Mouse (Mus musculus): ENCODE results near the gene Edn1. TPM values are rescaled to one million over a fixed set of nuclear protein-coding genes. Genes with fewer than 3 reads are reported as not detected.

The Edn1 gene
- polyA plus RNA-seq, 1 experiment from 2014 or later: 152 TPM

DNA sequence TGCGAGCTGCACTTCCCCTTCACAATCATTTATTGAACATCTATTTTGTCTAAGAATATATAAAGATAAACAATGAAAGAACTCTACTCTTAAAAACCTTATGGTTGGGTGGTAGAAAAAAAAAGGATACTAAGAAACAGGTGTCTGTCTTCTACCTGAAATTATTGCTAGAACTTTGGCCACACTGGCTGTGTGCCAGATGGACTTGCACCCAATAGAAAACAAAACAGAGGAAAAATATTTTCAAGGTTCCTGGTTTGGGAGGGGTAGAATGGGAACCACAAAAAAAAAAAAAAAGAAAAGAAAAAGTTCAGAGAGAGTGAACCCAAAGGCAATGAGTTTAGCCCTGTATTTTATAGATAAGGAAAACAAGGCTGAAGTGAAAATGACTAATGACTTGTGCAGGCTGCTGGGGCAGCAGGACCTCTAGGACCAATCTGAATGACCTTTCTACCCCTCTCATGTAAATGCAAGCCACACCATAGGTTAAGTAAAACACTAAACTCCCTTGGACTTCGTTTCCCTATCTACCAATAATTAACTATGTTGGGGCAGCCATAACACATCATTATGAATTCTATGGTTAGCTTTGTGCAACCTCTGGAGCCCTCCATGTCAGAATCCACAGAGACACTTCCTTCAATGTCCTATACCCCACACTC, 40.7 kb downstream of the Edn1 start:
- DNase-seq (ENCODE audit: low read depth, low spot score) (no peak), ATAC-seq (no peak)
- H3K27me3 ChIP-seq: no peaks in the 10 kb centered on the region
- in situ Hi-C loops (cut with MboI; ENCODE audit: low pct_unique_long_range_greater_than_20kb): no loop called here
- no peak for TF ChIP-seq CTCF (IDR thresholded peaks at IDR 0.05)
- ChIA-PET CTCF (interaction anchor here (1.7 kb wide), 1 partner anchor 31 kb away, joined by 3 read pairs; no protein-coding TSS in a partner anchor), POLR2A (interaction anchor here (0.5 to 1.1 kb wide), 3 partner anchors 13 to 308 kb away, joined by 3 to 4 read pairs (median 3); no protein-coding TSS in a partner anchor)

GRCm38 (mm10) chr13:42345439-42345838, 44.2 kb downstream of the Edn1 start:
- no peaks in the 10 kb centered on the region for H3K27me3 ChIP-seq
- in situ Hi-C loops (cut with MboI; ENCODE audit: low pct_unique_long_range_greater_than_20kb): loop anchor here (5.0 kb wide), 1 partner anchor 38 kb away; no protein-coding TSS in a partner anchor
- DNase-seq (ENCODE audit: low read depth, low spot score) (no peak), ATAC-seq (no peak)
- ChIA-PET CTCF (interaction anchor here (1.2 to 1.4 kb wide), 3 partner anchors 14 to 37 kb away, joined by 3 to 4 read pairs (median 3); no protein-coding TSS in a partner anchor), POLR2A (interaction anchor here (0.5 to 2.0 kb wide), 7 partner anchors 13 to 529 kb away, joined by 3 to 7 read pairs (median 4); partner anchors contain the start of gene Edn1)
- no peak for TF ChIP-seq CTCF (IDR thresholded peaks at IDR 0.05)

DNA sequence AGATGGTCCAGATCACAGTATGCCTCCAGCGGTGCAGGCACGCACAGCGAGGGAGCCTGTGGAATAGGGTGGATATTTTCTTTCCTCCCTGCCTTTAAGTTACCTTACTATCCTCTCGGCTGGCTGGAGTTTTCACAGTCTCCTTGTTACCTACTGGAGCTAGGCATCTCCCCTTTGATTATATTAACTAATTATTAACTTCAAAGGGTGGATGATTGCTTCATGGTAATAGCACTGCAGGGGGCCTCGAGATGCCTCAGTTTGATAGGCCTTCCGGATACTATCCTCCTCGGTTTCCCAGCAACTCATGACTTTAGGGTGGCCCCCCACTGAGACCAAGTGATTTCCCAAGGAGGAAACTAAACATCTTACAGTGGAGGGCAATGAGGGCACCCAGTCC, 45.1 kb downstream of the Edn1 start:
- TF ChIP-seq CTCF (IDR thresholded peaks at IDR 0.05): no peak
- in situ Hi-C loops (cut with MboI; ENCODE audit: low pct_unique_long_range_greater_than_20kb): loop anchor here (5.0 kb wide), 1 partner anchor 39 kb away; no protein-coding TSS in a partner anchor
- ChIA-PET POLR2A (interaction anchor here (0.6 to 2.0 kb wide), 5 partner anchors 37 to 230 kb away, joined by 3 to 7 read pairs (median 5); partner anchors contain the start of gene Edn1), CTCF (interaction anchor here (1.0 to 1.5 kb wide), 6 partner anchors 10 to 240 kb away, joined by 3 to 8 read pairs (median 3); no protein-coding TSS in a partner anchor)
- no peaks in the 10 kb centered on the region for H3K27me3 ChIP-seq
- DNase-seq (ENCODE audit: low read depth, low spot score) (peak; percentile 98), ATAC-seq (peak; percentile 60)

- ChIA-PET CTCF (interaction anchor here (0.9 to 1.5 kb wide), 3 partner anchors 9 to 224 kb away, joined by 3 to 5 read pairs (median 3); no protein-coding TSS in a partner anchor), POLR2A (interaction anchor here (1.4 kb wide), 1 partner anchor 50 kb away, joined by 4 read pairs; the partner anchor contains the start of gene Edn1)
- DNase-seq (ENCODE audit: low read depth, low spot score) (no peak), ATAC-seq (peak; percentile 74)
- in situ Hi-C loops (cut with MboI; ENCODE audit: low pct_unique_long_range_greater_than_20kb): no loop called here
- no peaks in the 10 kb centered on the region for H3K27me3 ChIP-seq
- no peak for TF ChIP-seq CTCF (IDR thresholded peaks at IDR 0.05)
Observed at GRCm38 (mm10) chr13:42351675-42352074, 50.4 kb downstream of the Edn1 start.

Other genes starting within 250 kb of the Edn1 start
- 36.5 TPM for gene Hivep1, start 249.5 kb upstream of the Edn1 start, polyA plus RNA-seq (2021)